Mouse (Mus musculus) bone marrow, adult 2 months (tissue): ENCODE data around the gene Tob2.

Experiments
- CTCF ChIP-seq: fragments of 200-500 bp; IDR thresholded peaks from 2 replicates; pipeline ENCODE4 v1.5.1; 2011; ENCODE audit warnings: low read length, control low read depth; ENCODE audit not compliant: control insufficient read depth, insufficient read depth
- POLR2A ChIP-seq: fragments of 200-500 bp; IDR thresholded peaks from 2 replicates; pipeline ENCODE4 v1.6.1; 2011; ENCODE audit warnings: low read depth, mild to moderate bottlenecking, control low read depth, low read length, borderline replicate concordance; ENCODE audit not compliant: control insufficient read depth

- no peak for TF ChIP-seq CTCF
- no peak for TF ChIP-seq POLR2A
Measured at GRCm38 (mm10) chr15:81864238-81864637, 5.6 kb upstream of the Tob2 start.
